Mouse (Mus musculus) embryonic facial prominence, embryonic 11.5 days (tissue): ENCODE results near the gene Zfp341. TPM values are rescaled to one million over a fixed set of nuclear protein-coding genes. Genes with fewer than 3 reads are reported as not detected.

Experiments
- polyA plus RNA-seq: library from polyadenylated mRNA; unstranded; fragments of >200 nt; fragmentation: Nextera tagmentation; extraction: Ambion mirVana; gene quantifications from 2 replicates; pipeline ENCODE4 v1.2.1, GENCODE M21; 2014

The Zfp341 gene
- polyA plus RNA-seq, 1 experiment from 2014 or later: 0.60 TPM

Other genes starting within 250 kb of the Zfp341 start
- gene Cdk5rap1, start 240.3 kb upstream of the Zfp341 start, polyA plus RNA-seq: 19.4 and 19.7 TPM in 2 replicates
- gene Snta1, start 205.2 kb upstream of the Zfp341 start, polyA plus RNA-seq: 2.1 TPM in 2 replicates
- 47.4 and 51.9 TPM in 2 replicates for gene Cbfa2t2, start 176.8 kb upstream of the Zfp341 start, polyA plus RNA-seq
- 0.96 and 1.5 TPM in 2 replicates for gene 1700003F12Rik, start 66.2 kb upstream of the Zfp341 start, polyA plus RNA-seq
- gene Actl10, start 61.5 kb upstream of the Zfp341 start, polyA plus RNA-seq: not detected in 2 replicates
- gene Necab3, start 54.4 kb upstream of the Zfp341 start, polyA plus RNA-seq: 1.7 and 2.2 TPM in 2 replicates
- gene E2f1, start 43.4 kb upstream of the Zfp341 start, polyA plus RNA-seq: 7.2 and 8.6 TPM in 2 replicates
- gene Pxmp4, start 9.6 kb upstream of the Zfp341 start, polyA plus RNA-seq: 13.6 and 15.8 TPM in 2 replicates
- gene 4930519P11Rik, start 140 bp downstream of the Zfp341 start, polyA plus RNA-seq: not detected in 2 replicates
- gene Chmp4b, start 38.4 kb downstream of the Zfp341 start, polyA plus RNA-seq: 14.0 and 14.8 TPM in 2 replicates
- not detected in 2 replicates for gene Gm14214, start 156.7 kb downstream of the Zfp341 start, polyA plus RNA-seq
- 67.2 and 80.0 TPM in 2 replicates for gene Raly, start 177.8 kb downstream of the Zfp341 start, polyA plus RNA-seq
- 3.3 and 4.4 TPM in 2 replicates for gene a, start 178.1 kb downstream of the Zfp341 start, polyA plus RNA-seq